Mouse (Mus musculus) right cerebral cortex, adult 18-20 months (tissue): Measurements from ENCODE around the gene Slamf8.

Experiments used
- DNase-seq: peaks from one replicate; pipeline ENCODE4 v3.0.0; 2022; ENCODE audit warnings: mixed read lengths

Slamf8 gene

GRCm38 (mm10) chr1:172590385-172590784, at the start of gene Slamf8:
Gene Slamf8, minus strand, starts transcription at chr1:172590568.
- DNase-seq, result no peak

- DNase-seq, result no peak
Measured at GRCm38 (mm10) chr1:172638781-172639180, 48.4 kb upstream of the Slamf8 start.

GRCm38 (mm10) chr1:172637801-172638200, 47.4 kb upstream of the Slamf8 start:
- no peak for DNase-seq

- no peak for DNase-seq
Measured at GRCm38 (mm10) chr1:172636266-172636665, 45.9 kb upstream of the Slamf8 start.

GRCm38 (mm10) chr1:172635258-172635657, 44.9 kb upstream of the Slamf8 start:
- no peak for DNase-seq

- DNase-seq, result no peak
Measured at GRCm38 (mm10) chr1:172634136-172634535, 43.8 kb upstream of the Slamf8 start.

DNA sequence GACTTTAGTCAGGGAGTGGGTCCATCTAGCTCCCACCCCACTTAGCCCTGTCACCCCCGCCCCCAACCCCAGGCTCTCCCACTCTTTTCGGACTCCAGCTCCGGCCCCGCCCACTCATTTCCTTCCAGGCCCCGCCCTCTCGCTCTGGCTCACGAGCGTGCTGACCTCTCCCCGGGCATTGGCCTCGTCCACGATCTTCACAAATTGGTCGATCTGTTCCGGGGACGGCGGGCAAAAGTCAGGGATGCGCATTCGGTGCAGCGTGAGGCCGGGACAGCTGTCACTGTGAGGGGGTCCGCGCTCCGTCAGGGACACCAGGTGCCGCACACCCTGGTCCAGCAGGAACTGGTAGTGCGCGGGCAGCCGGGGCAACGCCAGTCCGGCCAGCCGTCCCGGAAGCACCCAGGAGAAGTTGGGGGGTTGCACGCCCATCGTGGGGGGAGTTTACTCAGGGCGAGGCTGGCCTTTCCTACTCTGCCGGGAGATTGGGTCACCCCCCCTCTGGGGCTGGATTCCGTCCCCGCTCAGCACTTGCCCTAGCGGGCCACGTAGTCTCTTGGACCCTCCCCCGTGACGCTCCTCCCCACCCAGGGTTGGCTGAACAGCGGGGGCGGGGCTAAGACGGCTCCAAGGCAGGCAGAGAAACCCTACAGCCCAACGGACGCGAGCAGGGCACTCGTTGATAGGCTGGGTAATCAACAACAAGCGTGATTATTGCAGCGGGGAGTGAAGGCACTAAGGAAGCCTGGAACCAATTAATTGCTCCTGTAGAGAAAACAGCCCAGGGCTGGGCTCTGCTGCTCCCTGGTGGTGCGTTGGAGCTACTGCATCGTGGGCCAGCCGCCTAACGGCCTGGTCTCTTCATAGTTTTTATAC, 42.3 kb upstream of the Slamf8 start, which contains the start of gene Dusp23:
Dusp23 (minus strand) TSS at position 512 of the 876 bp plus-strand sequence.
- DNase-seq, result peak; percentile 95

DNA sequence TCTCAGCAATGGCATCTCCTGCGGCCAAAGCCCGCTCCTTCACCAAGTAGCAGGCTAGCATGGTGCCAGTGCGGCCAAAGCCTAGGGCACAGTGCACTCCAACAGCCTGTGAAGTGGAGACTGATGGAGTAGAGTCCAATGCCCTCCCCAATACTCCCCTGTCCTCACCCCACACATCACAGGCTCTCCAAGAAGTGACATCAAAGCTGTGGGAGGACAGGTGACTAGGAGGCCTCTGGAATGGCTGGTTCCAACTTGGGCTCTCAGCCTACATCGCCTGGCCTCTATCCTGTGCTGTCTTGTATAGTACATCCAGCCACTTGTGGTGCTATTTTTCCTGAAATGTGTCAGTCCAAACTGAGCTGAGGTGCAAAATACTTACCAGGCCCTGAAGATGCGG, 41.4 kb upstream of the Slamf8 start:
- DNase-seq, result no peak

DNA sequence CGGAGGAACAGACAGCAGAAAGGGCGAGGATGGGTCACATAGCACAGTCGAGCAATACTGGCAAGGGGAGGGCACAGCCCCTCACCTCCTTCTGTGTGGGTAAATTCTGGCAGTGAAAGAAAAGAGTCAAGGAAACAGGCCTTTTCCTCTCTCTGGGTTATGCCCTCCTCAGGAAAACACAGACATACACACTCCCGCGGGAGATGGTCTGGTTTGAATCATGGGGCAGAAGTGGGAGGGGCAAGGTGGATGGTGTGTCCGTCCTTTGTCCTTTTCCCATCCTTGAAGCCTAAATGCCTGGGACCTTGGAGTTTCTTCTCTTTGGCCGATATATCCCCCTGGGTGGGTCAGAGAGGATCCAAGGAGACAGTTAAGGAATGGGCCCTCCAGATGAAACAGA, 39.5 kb upstream of the Slamf8 start:
- no peak for DNase-seq

GRCm38 (mm10) chr1:172626306-172626705, 35.9 kb upstream of the Slamf8 start:
- DNase-seq, result no peak

DNA sequence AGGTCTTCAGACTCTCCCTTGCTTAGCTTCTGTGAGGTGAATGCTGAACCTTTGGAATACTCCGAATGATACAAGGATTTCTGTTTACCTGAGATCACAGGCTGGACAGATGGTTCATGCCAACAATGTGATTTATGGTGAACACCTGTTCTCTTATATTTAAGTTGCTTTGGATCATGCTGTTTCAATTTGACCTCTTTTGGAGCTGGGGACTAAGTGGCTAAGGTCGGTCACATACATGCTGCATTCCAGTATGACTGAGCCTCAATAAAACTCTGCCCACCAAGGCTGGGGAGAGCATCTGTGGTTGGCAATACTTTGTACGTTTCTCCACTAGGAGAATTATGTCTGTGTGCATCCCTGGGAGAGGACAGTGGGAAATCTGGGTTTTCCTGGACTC, 33.7 kb upstream of the Slamf8 start:
- no peak for DNase-seq

- no peak for DNase-seq
Measured at GRCm38 (mm10) chr1:172623599-172623998, 33.2 kb upstream of the Slamf8 start.

DNA sequence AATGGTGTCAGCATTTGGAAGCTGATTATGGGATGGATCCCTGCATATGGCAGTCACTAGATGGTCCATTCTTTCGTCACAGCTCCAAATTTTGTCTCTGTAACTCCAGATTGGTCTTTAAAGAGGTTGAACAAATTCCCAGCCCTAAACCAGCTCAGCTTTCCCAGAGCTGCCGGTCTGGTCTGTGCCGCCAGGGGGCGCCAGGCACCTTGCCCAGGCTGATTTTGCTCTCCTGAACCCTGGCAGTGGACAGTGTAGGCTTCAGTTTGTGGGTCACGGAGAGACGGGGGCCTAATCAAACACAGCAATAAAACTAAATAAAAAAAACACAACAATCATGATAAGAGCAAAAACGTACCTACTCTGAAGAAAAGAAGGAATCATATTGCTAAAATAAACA, 28.9 kb upstream of the Slamf8 start:
- DNase-seq, result peak; percentile 38

DNA sequence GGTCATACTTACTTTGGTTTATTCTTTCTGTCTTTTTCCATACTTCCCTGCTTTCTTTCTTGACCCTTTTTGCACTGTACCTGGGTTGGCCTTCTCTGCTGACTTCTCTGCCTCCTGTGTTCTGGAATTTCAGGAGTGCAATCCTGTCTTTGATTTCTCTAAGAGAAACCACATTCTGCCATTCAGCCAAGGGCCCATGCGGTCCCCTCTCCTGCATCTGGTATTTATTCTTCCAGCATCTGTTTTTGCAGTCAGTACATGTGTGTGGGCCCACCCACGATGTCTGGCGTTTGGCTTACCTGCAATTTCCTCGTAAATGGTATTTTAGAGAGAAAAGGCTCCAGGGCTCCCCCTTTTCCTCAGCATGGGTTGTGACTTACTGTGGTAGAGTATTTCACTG, 27.8 kb upstream of the Slamf8 start:
- DNase-seq, result no peak

- no peak for DNase-seq
Measured at GRCm38 (mm10) chr1:172617365-172618076, 27.2 kb upstream of the Slamf8 start.

- DNase-seq, result no peak
Measured at GRCm38 (mm10) chr1:172616537-172617300, 26.4 kb upstream of the Slamf8 start.

GRCm38 (mm10) chr1:172615412-172615811, 25.0 kb upstream of the Slamf8 start:
- no peak for DNase-seq

DNA sequence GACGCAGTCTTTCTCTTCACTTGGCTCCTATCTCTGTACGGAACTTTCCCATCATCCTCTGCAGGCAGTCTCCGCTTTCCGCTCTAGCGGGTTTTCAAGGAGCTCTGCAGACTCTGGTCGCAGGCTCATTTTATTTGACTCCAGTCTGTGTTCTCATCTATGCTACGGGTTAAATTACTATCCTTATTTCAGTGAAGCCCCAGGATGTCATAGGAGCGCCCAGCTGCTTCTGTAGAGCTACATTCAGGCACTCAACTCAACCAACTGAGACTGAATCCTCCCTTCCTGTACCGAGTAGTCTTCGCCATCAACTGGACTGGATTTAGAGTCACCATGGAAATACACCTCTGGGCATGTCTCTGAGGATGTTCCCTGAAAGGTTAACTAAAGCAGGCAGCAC, 24.3 kb upstream of the Slamf8 start:
- DNase-seq, result no peak

DNA sequence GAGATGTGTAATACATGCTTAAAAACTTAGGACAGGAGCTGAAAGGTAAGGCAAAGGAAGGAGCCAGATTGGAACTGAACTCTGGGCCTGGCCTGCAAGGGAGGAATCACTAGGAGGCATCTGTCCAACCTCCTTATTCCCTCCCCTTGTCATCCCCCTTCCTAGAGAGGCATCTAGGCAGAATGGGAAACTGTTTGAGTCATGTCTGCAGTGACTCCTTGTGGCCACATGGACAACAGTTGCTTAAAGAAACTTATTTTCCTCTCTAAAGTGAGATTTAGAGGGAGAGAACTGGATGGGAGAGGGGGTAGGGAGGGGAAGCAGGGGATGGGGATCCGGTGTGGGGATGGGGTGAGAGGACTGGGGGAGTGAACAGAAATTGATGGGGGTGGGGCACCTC, 22.4 kb upstream of the Slamf8 start:
- DNase-seq, result no peak

DNA sequence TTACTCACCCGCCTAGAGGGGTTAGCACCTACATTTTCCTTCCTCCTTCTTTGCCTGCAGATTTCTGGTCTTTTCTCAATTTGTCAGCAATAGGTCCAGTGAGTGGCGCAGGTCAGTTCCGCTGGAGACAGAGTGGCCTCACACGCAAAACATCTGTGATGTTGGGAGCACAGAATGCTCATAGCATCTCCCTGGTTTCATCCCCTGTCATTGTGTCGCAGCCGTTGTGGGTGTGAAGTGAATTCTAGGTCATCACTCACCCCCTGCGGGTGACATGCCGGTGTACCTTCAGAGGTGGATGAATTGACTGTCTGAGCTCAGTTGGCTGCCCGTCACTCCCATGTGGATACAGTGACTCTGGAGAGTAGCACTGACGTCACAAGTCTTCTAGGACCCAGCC, 20.9 kb upstream of the Slamf8 start:
- no peak for DNase-seq

DNA sequence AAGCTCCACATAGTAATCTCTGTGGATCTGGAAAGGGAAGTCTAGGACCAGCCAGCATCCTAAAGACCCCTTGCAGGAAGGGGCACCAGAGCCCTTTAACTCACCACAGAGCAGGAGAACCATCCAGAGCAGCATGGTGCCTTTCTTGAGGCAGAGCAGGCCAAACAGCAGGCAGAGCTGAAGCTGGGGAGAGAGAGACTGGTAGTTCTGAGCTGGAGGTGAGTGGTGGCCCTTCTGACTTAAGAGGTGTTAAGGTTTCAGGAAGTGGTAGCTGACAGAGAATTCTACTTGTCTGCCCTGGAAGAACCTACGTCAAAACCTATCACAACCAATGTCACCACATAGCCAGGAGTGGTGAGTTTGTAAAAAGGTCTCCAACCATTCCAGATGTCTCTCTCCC, 12.0 kb upstream of the Slamf8 start, which contains the start of gene Fcrl6:
Fcrl6 (minus strand) TSS at position 226 of the 400 bp plus-strand sequence.
- no peak for DNase-seq

GRCm38 (mm10) chr1:172594495-172594894, 4.1 kb upstream of the Slamf8 start:
- DNase-seq, result peak; percentile 20

DNA sequence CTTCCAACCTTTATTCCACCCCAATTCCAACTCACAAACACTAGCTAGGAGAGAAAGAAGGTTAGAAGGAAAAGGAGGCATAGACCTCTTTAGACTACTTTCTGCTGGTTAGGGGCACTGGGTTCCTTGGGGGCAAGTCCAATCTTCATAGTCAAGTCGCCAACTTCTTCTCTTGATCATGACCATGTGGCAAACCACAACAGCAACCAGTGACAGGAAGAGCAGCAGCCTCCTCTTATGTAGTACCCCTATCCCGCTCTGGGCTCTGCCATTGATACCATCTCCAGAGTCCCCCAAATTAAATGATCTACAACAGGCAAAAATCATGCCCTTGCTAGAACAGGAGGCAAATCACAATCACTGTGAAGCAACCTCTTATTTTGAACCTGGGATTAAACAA, 3.6 kb upstream of the Slamf8 start:
- DNase-seq, result no peak
